Mouse (Mus musculus) yolk sac, embryonic 10.5 days (tissue): ENCODE results near the gene Mapkapk2.

Source experiments
- DNase-seq: peaks from one replicate; pipeline ENCODE4 v3.0.0-alpha.2; 2017; ENCODE audit warnings: low spot score

Mapkapk2 gene

GRCm38 (mm10) chr1:131080686-131081085, 16.9 kb downstream of the Mapkapk2 start:
- no peak for DNase-seq

- DNase-seq, result peak; percentile 49
These were observed 17.9 kb downstream of the Mapkapk2 start for GRCm38 (mm10) chr1:131079762-131080161.

GRCm38 (mm10) chr1:131078761-131079330, 18.8 kb downstream of the Mapkapk2 start:
- DNase-seq, result no peak

GRCm38 (mm10) chr1:131075098-131075791, 22.4 kb downstream of the Mapkapk2 start:
- DNase-seq, result peak; percentile 32

GRCm38 (mm10) chr1:131074524-131074938, 23.1 kb downstream of the Mapkapk2 start:
- no peak for DNase-seq

- DNase-seq, result peak; percentile 51
These were observed 25.1 kb downstream of the Mapkapk2 start for GRCm38 (mm10) chr1:131072376-131072990.

- no peak for DNase-seq
These were observed 28.6 kb downstream of the Mapkapk2 start for GRCm38 (mm10) chr1:131069010-131069409.

- no peak for DNase-seq
These were observed 29.5 kb downstream of the Mapkapk2 start for GRCm38 (mm10) chr1:131068011-131068727.

- DNase-seq, result no peak
These were observed 33.4 kb downstream of the Mapkapk2 start for GRCm38 (mm10) chr1:131064202-131064601.

- no peak for DNase-seq
These were observed 34.8 kb downstream of the Mapkapk2 start for GRCm38 (mm10) chr1:131062821-131063220.

GRCm38 (mm10) chr1:131061740-131062254, 35.8 kb downstream of the Mapkapk2 start:
- DNase-seq, result no peak

- DNase-seq, result no peak
These were observed 37.1 kb downstream of the Mapkapk2 start for GRCm38 (mm10) chr1:131060290-131061253.

GRCm38 (mm10) chr1:131059841-131060240, 37.8 kb downstream of the Mapkapk2 start:
- no peak for DNase-seq

- no peak for DNase-seq
These were observed 38.2 kb downstream of the Mapkapk2 start for GRCm38 (mm10) chr1:131059411-131059810.

- DNase-seq, result no peak
These were observed 39.2 kb downstream of the Mapkapk2 start for GRCm38 (mm10) chr1:131058431-131058830.

- no peak for DNase-seq
These were observed 43.4 kb downstream of the Mapkapk2 start for GRCm38 (mm10) chr1:131054251-131054650.

- no peak for DNase-seq
These were observed 44.0 kb downstream of the Mapkapk2 start for GRCm38 (mm10) chr1:131053656-131054055.

GRCm38 (mm10) chr1:131053239-131053638, 44.4 kb downstream of the Mapkapk2 start:
- peak; percentile 61 for DNase-seq

- DNase-seq, result no peak
These were observed 46.6 kb downstream of the Mapkapk2 start for GRCm38 (mm10) chr1:131051073-131051472.

- DNase-seq, result no peak
These were observed 47.0 kb downstream of the Mapkapk2 start for GRCm38 (mm10) chr1:131050617-131051016.

GRCm38 (mm10) chr1:131050011-131050410, 47.6 kb downstream of the Mapkapk2 start:
- DNase-seq, result no peak
